Mouse (Mus musculus): ENCODE results near the gene Popdc3. TPM values are rescaled to one million over a fixed set of nuclear protein-coding genes. Genes with fewer than 3 reads are reported as not detected.
A peak's percentile ranks its signal among the peaks of the same experiment; 100 is the strongest.
"Not testable (repeated sequence)": the region's sequence is repeated elsewhere in the genome, so short reads cannot be mapped to it uniquely, and the experiment has no call there.

The Popdc3 gene
- total and polyA plus RNA-seq, 3 experiments, result 13.4 to 35.5 (median 29.4) TPM

DNA sequence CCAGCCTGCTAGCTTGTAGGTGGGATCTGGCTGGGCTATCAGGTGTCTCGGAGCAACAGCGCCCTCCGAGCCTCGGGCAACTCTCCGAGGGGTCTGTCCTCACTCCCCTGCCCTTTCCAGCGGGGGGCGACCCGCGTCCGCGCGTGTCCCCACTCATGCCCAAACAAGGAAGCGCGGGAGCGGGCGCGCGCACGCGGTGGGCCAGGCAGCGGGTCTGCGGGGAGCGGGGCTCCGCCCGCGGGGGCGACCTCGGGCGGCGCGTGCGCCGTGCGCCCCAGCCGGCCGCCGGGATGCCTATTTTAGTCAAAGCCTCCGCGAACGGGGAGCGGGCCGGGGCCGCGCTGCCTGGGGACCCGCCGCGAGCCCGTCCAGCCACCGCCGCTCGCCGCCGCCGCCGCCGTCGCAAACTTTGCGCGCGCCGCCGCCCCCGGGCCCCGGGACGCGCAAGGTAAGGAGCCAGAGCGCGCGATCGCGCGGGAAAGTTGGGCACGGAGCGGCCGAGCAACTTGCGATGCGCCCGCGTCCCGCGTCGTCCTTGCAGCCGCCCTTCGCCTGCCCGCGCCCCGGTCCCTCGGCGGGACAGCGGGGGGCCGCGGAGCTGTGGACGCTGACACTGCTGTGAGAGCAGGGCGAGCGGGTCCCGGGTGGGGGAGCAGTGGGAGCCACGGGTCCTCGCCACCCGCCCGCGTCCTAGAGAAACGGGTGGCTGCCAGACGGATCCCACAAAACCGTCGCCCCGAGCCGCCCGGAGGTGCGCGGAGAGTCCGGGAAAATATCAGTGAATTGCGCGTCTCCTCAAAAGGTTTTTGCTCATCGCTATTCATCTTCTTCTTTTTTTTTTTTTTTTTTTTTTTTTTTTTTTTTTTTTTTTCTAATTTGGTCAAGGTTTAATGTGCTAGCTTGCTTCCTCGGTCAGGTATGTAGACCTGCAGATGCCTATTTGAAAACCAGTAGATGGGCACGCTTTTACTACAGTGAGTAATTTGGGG is 157.8 kb downstream of the Popdc3 start, which contains the start of gene Bves:
TSS of gene Bves (plus strand) at position 339 of the 989 bp plus-strand sequence.
- intact Hi-C loops (cut with DNase I), result no loop called here
- DNase-seq, result peak; percentile 65 to 70

DNA sequence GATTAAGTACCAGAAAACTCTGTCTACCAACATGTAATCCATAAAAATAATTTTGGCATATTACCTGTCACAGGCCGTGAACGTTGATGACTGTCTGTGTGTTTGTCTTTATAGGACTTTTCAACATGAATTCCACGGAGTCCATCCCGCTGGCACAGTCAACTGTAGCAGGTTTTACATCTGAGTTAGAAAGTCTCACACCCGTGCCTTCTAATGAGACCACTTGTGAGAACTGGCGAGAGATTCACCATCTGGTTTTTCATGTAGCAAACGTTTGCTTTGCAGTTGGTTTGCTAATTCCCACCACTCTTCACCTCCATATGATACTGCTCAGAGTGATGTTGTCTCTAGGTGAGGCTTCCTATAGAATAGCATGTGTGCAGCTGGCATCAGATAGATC is 161.2 kb downstream of the Popdc3 start:
- TF ChIP-seq POLR2A (IDR thresholded peaks at IDR 0.05; ENCODE audit: insufficient read depth, low read depth, low read length), result no peak
- TF ChIP-seq EP300 (IDR thresholded peaks at IDR 0.05; ENCODE audit: insufficient read depth, low read depth, low read length), result no peak
- TF ChIP-seq CTCF (IDR thresholded peaks at IDR 0.05), result no peak
- H3K27ac ChIP-seq, result no peak overlapping the region
- no peak overlapping the region for H3K4me3 ChIP-seq
- WGBS, result 64% methylated on average over 7 of the region's 7 CpGs
- no peaks in the 10 kb centered on the region for H3K36me3 ChIP-seq (ENCODE audit: control insufficient read depth, insufficient read depth, low read length)
- DNase-seq, result no peak
- no peaks in the 10 kb centered on the region for H3K79me2 ChIP-seq (replicated peaks; ENCODE audit: control insufficient read depth, insufficient read depth, low read length)
- no peaks in the 10 kb centered on the region for H3K27me3 ChIP-seq (ENCODE audit: control insufficient read depth, insufficient read depth, low read length)
- intact Hi-C loops (cut with DNase I), result no loop called here
- no peaks in the 10 kb centered on the region for H3K4me1 ChIP-seq (ENCODE audit: control insufficient read depth, insufficient read depth, low read length)
- H3K9ac ChIP-seq (ENCODE audit: low read depth, low read length), result no peak overlapping the region

More for the DNA sequence above, 157.8 kb downstream of the Popdc3 start, which contains the start of gene Bves:
- H3K36me3 ChIP-seq (ENCODE audit: control insufficient read depth, insufficient read depth, low read length), result no peaks in the 10 kb centered on the region
- no peaks in the 10 kb centered on the region for H3K4me1 ChIP-seq (ENCODE audit: control insufficient read depth, insufficient read depth, low read length)
- H3K27ac ChIP-seq, result peak within 1 kb of the TSS; percentile 72
- H3K9ac ChIP-seq (ENCODE audit: low read depth, low read length), result peak within 1 kb of the TSS; percentile 93
- no peaks in the 10 kb centered on the region for H3K79me2 ChIP-seq (replicated peaks; ENCODE audit: control insufficient read depth, insufficient read depth, low read length)
- 2% methylated on average over 116 of the region's 116 CpGs for WGBS
- TF ChIP-seq EP300 (IDR thresholded peaks at IDR 0.05; ENCODE audit: insufficient read depth, low read depth, low read length), result no peak
- no peak for TF ChIP-seq POLR2A (IDR thresholded peaks at IDR 0.05; ENCODE audit: insufficient read depth, low read depth, low read length)
- TF ChIP-seq CTCF (IDR thresholded peaks at IDR 0.05), result no peak
- no peaks in the 10 kb centered on the region for H3K27me3 ChIP-seq (ENCODE audit: control insufficient read depth, insufficient read depth, low read length)
- peak within 1 kb of the TSS; percentile 56 for H3K4me3 ChIP-seq

DNA sequence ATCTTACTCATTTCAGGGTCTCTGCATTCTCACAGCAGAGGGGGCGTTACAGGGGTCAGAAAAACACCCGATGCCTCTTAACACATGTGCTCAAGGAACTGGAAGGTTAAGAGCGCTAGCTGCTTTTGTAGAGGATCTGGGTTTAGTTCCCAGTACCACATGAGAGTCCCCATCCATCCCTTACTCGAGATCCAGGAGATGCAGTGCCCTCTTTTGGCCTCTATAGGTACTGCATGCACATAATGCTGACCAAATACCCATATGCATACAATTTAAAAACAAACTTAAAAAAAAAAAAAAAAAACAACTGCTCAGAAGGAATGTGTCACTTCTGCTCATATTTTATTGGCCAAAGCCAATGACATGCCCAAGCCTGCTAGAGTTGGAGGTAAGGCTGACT is 166.5 kb downstream of the Popdc3 start:
- H3K36me3 ChIP-seq (ENCODE audit: control insufficient read depth, insufficient read depth, low read length), result no peaks in the 10 kb centered on the region
- 84% methylated on average over 4 of the region's 4 CpGs for WGBS

DNA sequence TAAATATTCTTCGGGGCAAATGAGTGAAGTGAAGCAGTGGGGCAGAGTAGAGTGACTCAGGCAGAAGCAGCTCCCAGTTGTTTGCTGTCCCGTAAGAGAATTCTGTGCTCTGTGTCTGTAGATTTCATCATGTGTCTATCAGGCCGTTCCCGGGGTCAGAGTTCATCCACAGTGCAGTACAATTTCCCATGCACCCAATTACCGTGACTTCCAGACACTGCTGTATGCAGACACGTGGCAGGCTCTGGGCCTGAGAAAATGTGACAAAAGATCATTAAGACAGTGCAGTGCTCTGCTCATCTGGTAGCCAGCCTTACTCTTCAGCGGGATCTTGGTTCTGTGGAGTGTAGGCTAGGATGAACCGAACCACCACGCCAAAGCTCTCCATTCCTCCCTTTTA is 167.3 kb downstream of the Popdc3 start:
- H3K27ac ChIP-seq, result no peak overlapping the region
- no peaks in the 10 kb centered on the region for H3K36me3 ChIP-seq (ENCODE audit: control insufficient read depth, insufficient read depth, low read length)
- no peaks in the 10 kb centered on the region for H3K79me2 ChIP-seq (replicated peaks; ENCODE audit: control insufficient read depth, insufficient read depth, low read length)
- DNase-seq, result no peak
- TF ChIP-seq EP300 (IDR thresholded peaks at IDR 0.05; ENCODE audit: insufficient read depth, low read depth, low read length) (no peak), POLR2A (IDR thresholded peaks at IDR 0.05; ENCODE audit: insufficient read depth, low read depth, low read length) (no peak)
- H3K4me3 ChIP-seq, result no peak overlapping the region
- no peaks in the 10 kb centered on the region for H3K4me1 ChIP-seq (ENCODE audit: control insufficient read depth, insufficient read depth, low read length)
- intact Hi-C loops (cut with DNase I), result no loop called here
- H3K9ac ChIP-seq (ENCODE audit: low read depth, low read length), result no peak overlapping the region
- H3K27me3 ChIP-seq (ENCODE audit: control insufficient read depth, insufficient read depth, low read length), result no peaks in the 10 kb centered on the region
- WGBS, result 81% methylated on average over 9 of the region's 9 CpGs

More for the DNA sequence above, 166.5 kb downstream of the Popdc3 start:
- H3K4me3 ChIP-seq, result no peak overlapping the region
- H3K27me3 ChIP-seq (ENCODE audit: control insufficient read depth, insufficient read depth, low read length), result no peaks in the 10 kb centered on the region
- DNase-seq, result no peak
- H3K4me1 ChIP-seq (ENCODE audit: control insufficient read depth, insufficient read depth, low read length), result no peaks in the 10 kb centered on the region
- intact Hi-C loops (cut with DNase I), result no loop called here
- no peaks in the 10 kb centered on the region for H3K79me2 ChIP-seq (replicated peaks; ENCODE audit: control insufficient read depth, insufficient read depth, low read length)
- TF ChIP-seq EP300 (IDR thresholded peaks at IDR 0.05; ENCODE audit: insufficient read depth, low read depth, low read length) (no peak), CTCF (IDR thresholded peaks at IDR 0.05) (peak; percentile 45)
- H3K9ac ChIP-seq (ENCODE audit: low read depth, low read length), result no peak overlapping the region
- H3K27ac ChIP-seq, result no peak overlapping the region

DNA sequence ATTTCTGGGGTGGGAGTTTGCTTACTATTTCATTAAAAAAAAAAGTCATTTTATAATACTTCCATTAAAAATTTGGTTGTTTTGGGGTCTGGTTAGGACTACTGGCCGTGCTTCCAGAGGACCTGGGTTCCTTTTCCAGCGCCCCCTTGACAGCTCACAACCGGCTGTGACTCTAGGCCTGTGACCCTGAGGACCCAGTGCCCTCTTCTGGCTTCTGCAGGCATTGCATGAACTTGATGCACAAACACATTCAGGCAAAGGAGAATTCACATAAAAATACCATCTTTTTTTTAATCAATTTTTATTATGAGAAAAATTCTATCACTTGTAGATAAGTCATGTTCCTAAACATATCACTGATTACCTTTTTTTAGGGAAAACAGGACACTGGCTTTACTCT is 170.2 kb downstream of the Popdc3 start:
- H3K4me3 ChIP-seq; intact Hi-C loops (cut with DNase I); DNase-seq; H3K4me1 ChIP-seq (ENCODE audit: control insufficient read depth, insufficient read depth, low read length); H3K9ac ChIP-seq (ENCODE audit: low read depth, low read length); H3K27me3 ChIP-seq (ENCODE audit: control insufficient read depth, insufficient read depth, low read length); H3K36me3 ChIP-seq (ENCODE audit: control insufficient read depth, insufficient read depth, low read length); H3K79me2 ChIP-seq (replicated peaks; ENCODE audit: control insufficient read depth, insufficient read depth, low read length); H3K27ac ChIP-seq: not testable (repeated sequence)
- 79% methylated on average over 3 of the region's 3 CpGs for WGBS
- peak; percentile 54 for TF ChIP-seq CTCF (IDR thresholded peaks at IDR 0.05)

DNA sequence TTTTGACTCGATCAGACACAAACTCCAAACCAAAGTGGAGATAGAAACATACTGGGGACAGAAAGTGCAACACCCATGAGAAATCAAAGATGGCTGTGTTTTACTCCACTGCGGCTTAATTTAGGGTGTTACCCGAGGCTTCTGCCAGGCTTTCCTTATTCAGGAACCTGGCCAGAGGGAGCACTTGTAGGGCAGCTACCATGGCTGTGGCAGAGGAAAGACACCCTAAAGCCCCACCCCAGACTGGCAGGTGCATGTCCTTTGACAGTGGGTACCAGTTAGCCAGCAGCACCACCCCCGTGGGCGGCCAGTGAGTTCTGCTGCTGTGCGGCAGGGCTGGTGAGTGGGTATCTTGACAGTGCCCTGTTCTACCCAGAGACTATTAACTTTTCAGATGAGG is 178.2 kb downstream of the Popdc3 start:
- H3K4me3 ChIP-seq, result no peak overlapping the region
- H3K36me3 ChIP-seq (ENCODE audit: control insufficient read depth, insufficient read depth, low read length), result no peaks in the 10 kb centered on the region
- DNase-seq, result no peak
- TF ChIP-seq EP300 (IDR thresholded peaks at IDR 0.05; ENCODE audit: insufficient read depth, low read depth, low read length) (no peak), POLR2A (IDR thresholded peaks at IDR 0.05; ENCODE audit: insufficient read depth, low read depth, low read length) (no peak), CTCF (IDR thresholded peaks at IDR 0.05) (no peak)
- no peaks in the 10 kb centered on the region for H3K27me3 ChIP-seq (ENCODE audit: control insufficient read depth, insufficient read depth, low read length)
- H3K4me1 ChIP-seq (ENCODE audit: control insufficient read depth, insufficient read depth, low read length), result no peaks in the 10 kb centered on the region
- intact Hi-C loops (cut with DNase I), result loop anchor here (5.0 kb wide), 1 partner anchor 239 kb away; no protein-coding TSS in a partner anchor
- 76% methylated on average over 6 of the region's 6 CpGs for WGBS
- H3K79me2 ChIP-seq (replicated peaks; ENCODE audit: control insufficient read depth, insufficient read depth, low read length), result no peaks in the 10 kb centered on the region
- H3K9ac ChIP-seq (ENCODE audit: low read depth, low read length), result no peak overlapping the region
- H3K27ac ChIP-seq, result no peak overlapping the region; the same call in 1 of the 2 replicates

All from heart, adult 2 months (tissue).